Mouse (Mus musculus): ENCODE measurements around the gene Gm10142. TPM values are rescaled to one million over a fixed set of nuclear protein-coding genes. Genes with fewer than 3 reads are reported as not detected.
"Not testable (repeated sequence)": the region's sequence is repeated elsewhere in the genome, so short reads cannot be mapped to it uniquely, and the experiment has no call there.

Gene Gm10142
- not detected for total RNA-seq (2021)
- long read RNA-seq, experiment 1: 0 reads
- long read RNA-seq, experiment 2: 0 reads

DNA sequence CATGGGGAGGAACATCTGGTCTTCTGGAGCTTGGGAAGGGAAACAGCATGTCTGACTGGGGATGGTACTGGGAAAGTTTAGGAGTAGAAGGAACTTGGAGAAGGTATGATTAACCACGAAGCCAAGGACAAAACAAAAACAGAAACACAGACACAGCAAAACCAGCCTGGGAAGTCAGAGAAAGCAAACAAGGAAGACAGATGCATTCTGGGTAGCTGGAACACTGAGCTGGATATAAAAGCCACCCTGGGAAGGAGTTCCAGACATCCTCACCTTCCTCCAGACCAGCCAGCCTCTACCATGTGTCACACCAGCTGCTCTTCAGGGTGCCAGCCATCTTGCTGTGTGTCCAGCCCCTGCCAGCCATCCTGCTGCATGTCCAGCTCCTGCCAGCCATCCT, at the start of gene Gm10142:
Gene Gm10142 (plus strand): TSS at position 301 of the 400 bp plus-strand sequence.
- DNase-seq: no peak

- DNase-seq: no peak
Observed at GRCm38 (mm10) chr10:77666342-77666741, 49.3 kb upstream of the Gm10142 start.

DNA sequence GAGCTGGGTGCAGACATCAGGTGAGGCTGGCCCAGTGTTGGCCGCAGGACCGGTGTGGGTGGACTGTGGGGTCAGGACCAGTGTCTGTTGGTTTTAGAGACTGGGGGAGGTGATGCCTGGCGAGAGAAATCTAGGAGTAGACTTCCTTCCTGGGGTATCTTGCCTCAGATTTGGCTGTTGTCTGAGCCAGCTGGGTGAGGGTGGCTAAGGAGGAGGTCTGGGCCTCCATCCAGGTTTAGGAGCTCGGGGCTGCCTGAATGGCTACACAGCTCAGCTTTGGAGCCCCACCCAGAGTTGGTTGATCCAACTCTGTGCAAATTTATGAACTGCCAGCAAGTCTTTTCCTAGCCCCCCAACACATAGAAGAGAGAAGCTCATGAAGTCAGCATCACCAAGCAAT, 48.2 kb upstream of the Gm10142 start:
- no peak for DNase-seq

DNA sequence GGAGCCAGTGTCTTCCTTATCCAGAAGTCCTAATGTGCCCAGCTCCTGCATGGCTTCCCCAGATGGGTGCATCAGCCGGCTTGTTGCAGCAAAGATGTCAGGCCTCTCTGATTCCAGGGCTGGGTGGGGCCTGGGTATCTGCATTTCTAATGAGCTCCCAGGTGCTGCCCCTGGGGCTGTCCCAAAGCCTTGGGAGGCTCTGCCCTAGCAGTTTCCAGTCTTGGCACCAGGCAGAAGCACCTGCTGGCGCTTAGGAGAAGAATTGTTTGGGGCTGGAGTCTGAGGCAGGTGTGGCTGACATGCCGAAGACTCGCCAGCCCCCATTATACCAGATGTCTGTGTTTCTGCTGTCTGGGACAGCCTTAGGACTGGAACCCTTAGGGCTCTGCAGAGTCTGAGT, 44.9 kb upstream of the Gm10142 start:
- no peak for DNase-seq

DNA sequence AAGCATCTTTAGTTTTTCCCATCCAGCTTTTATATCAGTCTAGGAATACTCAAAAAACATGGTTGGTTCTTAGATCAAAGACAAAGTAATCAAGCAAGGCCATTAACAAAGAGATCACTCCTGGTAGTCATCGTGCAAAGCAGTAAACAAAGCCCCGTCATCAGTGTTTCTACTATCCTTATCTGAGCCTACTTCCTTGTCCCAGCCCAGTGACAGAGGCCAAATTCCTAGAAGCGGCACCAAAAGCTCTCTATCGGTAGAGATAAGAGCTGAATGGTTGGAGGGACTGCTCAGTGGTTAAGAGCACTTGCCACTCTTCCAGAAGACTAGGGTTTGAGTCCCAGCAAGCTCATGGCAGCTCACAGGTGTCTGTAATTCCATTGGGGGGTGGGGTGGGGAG, 44.1 kb upstream of the Gm10142 start:
- DNase-seq: no peak

DNA sequence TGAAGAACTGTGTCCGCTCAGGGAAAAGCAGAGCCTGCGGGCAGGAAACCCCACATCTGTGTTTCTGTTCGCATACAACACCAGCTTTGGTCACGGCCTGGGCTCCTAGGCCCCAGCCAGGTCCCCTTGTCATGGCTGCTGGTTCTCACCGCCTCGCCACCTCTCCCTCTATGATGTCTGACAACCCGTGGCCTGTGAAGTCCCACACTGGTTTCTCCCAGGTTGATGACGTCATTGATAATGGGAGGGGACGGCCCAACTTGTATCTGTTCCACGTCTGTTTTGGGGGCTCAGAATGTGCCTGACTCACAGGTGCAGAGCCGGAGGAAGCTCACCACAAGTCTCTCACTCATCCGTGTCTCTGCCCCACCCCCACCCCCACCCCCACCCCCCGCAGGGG, 41.8 kb upstream of the Gm10142 start:
- DNase-seq: no peak

DNA sequence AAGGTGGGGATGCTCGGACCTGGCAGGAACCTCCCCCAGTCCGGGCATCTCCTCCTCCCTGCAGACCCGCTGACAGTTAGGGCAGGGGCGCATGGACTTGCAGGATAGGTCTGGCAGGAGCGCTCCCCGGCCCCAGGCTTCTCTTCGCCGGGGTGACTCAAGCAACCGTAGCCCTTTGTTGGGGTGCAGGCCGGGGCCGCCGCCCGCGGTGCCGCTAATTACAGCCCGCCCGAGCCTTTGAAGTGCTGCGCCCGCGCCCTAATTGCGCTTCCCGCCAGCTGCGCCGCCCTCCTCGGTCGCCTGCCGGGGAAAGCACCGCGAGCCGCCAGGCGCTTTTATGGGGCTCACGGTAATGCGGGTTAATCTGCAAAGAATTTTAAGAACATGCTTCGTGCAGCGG, 38.0 kb upstream of the Gm10142 start:
- no peak for DNase-seq

DNA sequence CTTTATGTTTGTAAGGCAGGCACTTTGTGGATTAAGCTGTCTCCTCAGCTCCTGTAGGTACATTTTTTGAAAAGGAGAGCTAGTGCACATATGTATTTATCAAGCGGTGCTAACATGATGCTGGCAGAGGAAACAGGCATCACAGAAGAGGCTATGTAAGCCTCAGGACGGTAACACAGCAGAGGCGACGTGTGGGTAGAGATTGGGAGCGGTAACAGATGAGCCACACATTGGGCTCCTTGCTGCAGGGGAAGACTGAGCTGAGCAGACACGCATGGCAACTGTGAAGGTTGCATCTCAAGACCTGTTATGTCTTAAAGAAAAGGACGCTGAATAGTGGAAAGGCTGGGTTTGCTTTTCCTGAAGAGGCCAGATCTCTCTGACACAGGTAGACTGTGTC, 32.6 kb upstream of the Gm10142 start:
- DNase-seq: no peak

- no peak for DNase-seq
Observed at GRCm38 (mm10) chr10:77684181-77684580, 31.4 kb upstream of the Gm10142 start.

- DNase-seq: no peak
Observed at GRCm38 (mm10) chr10:77685895-77686664, 29.5 kb upstream of the Gm10142 start, which contains the start of gene Tspear. Gene Tspear (plus strand): TSS chr10:77686569.

DNA sequence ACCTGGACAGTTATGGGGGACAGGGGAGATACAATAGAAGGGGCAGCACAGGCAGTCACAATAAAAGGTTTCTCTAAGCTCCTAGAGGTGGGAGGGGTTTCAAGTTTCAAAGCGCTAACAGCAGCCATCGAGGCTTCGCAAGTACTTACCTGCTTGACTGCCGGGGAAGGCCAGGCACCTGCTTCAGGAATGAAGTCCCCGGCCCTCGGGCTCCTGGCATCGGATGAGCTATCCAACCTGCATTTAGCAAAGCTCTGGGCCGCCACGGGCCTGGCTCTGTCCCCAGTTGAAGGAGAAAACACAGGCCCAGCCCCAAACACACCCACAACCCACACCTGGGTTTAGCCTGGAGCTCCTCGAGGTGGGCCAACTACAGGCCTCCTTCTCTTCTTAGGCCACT, 28.6 kb upstream of the Gm10142 start:
- DNase-seq: no peak

DNA sequence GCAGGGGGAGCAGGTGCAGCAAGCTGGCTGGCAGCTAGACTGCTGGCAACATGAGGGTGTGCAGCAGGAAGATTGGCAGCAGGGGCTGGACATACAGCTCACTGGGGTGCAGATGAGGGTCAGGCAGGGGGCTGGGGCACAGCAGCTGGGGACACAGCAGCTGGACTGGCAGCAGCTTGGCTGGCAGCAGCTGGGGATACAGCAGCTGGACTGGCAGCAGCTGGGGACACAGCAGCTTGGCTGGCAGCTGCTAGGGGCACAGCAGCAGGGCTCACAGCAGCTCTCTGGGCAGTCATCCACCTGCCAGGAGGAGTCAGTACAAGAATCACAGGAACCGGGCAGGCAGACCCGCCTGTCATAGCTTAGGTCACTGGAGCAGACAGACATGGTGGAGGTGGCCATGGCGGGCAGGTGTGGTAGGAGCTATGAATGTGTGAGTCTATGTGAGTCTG, 25.2 kb upstream of the Gm10142 start, which contains the start of gene Gm19402:
Gene Gm19402 (minus strand): TSS at position 402 of the 452 bp plus-strand sequence.
- DNase-seq: not testable (repeated sequence)

DNA sequence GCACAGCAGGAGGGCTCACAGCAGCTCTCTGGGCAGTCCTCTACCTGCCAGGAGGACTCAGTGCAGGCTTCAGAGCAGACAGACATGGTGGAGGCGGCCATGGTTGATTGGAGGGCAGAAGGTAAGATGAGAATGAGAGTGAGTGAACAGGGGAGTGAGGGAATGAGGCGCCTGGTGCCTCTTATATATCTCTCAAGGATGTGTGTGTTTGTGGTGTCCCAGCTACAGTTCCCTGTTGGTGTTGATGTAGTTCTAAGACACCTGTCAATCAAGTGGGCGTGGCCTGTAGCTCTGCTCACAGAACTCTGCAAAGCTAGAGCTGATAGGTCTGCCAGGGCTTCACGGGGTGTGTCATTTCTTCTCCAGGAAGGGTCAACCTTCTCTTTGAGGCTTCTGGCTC, 18.5 kb upstream of the Gm10142 start, which contains the start of gene Gm9508:
Gene Gm9508 (minus strand): TSS at position 101 of the 400 bp plus-strand sequence.
- no peak for DNase-seq

GRCm38 (mm10) chr10:77706326-77706725, 9.3 kb upstream of the Gm10142 start, which contains the start of gene Gm10272:
Gene Gm10272 (plus strand): TSS chr10:77706626.
- no peak for DNase-seq

DNA sequence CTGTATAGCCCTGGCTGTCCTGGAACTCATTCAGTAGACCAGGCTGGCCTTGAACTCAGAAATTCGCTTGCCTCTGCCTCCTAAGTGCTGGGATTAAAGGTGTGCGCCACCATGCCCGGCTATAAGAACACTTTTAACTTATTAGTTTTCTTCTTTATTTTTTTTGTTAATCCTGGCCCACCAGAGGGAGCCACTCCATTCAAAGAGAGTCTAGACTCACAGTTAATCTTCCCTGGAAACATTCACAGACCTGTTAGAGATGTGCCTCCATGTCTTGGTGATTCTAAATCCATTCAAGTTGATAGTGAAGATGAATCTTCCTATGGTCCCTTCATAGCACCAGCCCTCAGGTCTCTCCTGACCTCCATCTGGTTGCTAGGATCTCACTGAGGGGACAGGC, 5.8 kb upstream of the Gm10142 start:
- no peak for DNase-seq

GRCm38 (mm10) chr10:77711157-77711556, 4.5 kb upstream of the Gm10142 start, which contains the start of gene Gm10024:
Gene Gm10024 (plus strand): TSS chr10:77711457.
- DNase-seq: not testable (repeated sequence)

GRCm38 (mm10) chr10:77713734-77714133, 1.9 kb upstream of the Gm10142 start:
- no peak for DNase-seq

- DNase-seq: not testable (repeated sequence)
Observed at GRCm38 (mm10) chr10:77720299-77720698, 4.7 kb downstream of the Gm10142 start, which contains the start of gene Krtap12-1. Gene Krtap12-1 (plus strand): TSS chr10:77720599.

- DNase-seq: no peak
Observed at GRCm38 (mm10) chr10:77724855-77725254, 9.2 kb downstream of the Gm10142 start.

GRCm38 (mm10) chr10:77726186-77726585, 10.6 kb downstream of the Gm10142 start, which contains the start of gene Gm10100:
Gene Gm10100 (plus strand): TSS chr10:77726486.
- no peak for DNase-seq

DNA sequence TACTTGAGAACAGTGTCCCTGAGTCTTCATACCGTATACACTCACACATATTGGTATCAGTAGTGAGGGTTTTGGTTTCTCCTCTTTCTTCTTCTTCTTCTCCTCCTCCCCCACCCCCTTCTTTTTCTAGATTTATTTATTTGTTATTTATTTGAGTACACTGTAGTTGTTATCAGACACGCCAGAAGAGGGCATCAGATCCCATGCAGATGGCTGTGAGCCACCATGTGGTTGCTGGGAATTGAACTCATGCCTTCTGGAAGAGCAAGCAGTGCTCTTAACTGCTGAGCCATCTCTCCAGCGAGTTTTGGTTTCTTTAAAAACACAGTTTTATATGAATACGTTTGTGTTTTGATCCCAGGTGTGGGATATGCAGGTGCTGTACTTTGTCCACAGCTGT, 12.7 kb downstream of the Gm10142 start:
- no peak for DNase-seq

- no peak for DNase-seq
Observed at GRCm38 (mm10) chr10:77729241-77729640, 13.6 kb downstream of the Gm10142 start.

- DNase-seq: no peak
Observed at GRCm38 (mm10) chr10:77735928-77736327, 20.3 kb downstream of the Gm10142 start.

GRCm38 (mm10) chr10:77738929-77739328, 23.3 kb downstream of the Gm10142 start:
- DNase-seq: no peak

Data from gastrocnemius, postnatal 25 days (tissue).